Mouse (Mus musculus) olfactory bulb, adult 2 months (tissue): ENCODE data around the gene Mta1. TPM values are rescaled to one million over a fixed set of nuclear protein-coding genes. Genes with fewer than 3 reads are reported as not detected.

Experiments
- H3K27ac ChIP-seq: fragments of 200-500 bp; 2 replicates; pipeline ENCODE4 v1.5.1; 2012; ENCODE audit warnings: low read depth, low read length; ENCODE audit not compliant: insufficient read depth
- H3K4me1 ChIP-seq: fragments of 200-500 bp; 2 replicates; pipeline ENCODE4 v1.6.1; 2012; ENCODE audit warnings: low read length; ENCODE audit not compliant: control insufficient read depth, insufficient read depth
- H3K4me3 ChIP-seq: fragments of 200-500 bp; 2 replicates; pipeline ENCODE4 v1.5.1; 2012; ENCODE audit warnings: mild to moderate bottlenecking, low read depth, low read length, moderate library complexity; ENCODE audit not compliant: insufficient read depth
- CTCF ChIP-seq: fragments of 200-500 bp; IDR thresholded peaks from 2 replicates; pipeline ENCODE4 v1.5.1; 2012; ENCODE audit warnings: low read depth, mild to moderate bottlenecking, low read length, moderate library complexity; ENCODE audit not compliant: insufficient read depth
- POLR2A ChIP-seq: fragments of 200-500 bp; IDR thresholded peaks from 2 replicates; pipeline ENCODE4 v1.6.1; 2012; ENCODE audit warnings: mild to moderate bottlenecking, low read depth, low read length, moderate library complexity; ENCODE audit not compliant: insufficient read depth
- WGBS: fragments of 180-500 bp; shearing (Covaris S2); methylation state at CpG from one replicate; pipeline ENCODE4 v1.1.7; 2018; 5-methylcytosine and 5-hydroxymethylcytosine counted together
- polyA plus RNA-seq: library from polyadenylated mRNA; stranded (reverse); fragments of >200 nt; gene quantifications from 2 replicates; pipeline ENCODE4 v1.2.4, GENCODE M21; 2012; ENCODE audit warnings: low replicate concordance; ENCODE audit not compliant: missing spikeins, insufficient read depth, insufficient read length

Gene Mta1
- polyA plus RNA-seq, 1 experiment: not detected

DNA sequence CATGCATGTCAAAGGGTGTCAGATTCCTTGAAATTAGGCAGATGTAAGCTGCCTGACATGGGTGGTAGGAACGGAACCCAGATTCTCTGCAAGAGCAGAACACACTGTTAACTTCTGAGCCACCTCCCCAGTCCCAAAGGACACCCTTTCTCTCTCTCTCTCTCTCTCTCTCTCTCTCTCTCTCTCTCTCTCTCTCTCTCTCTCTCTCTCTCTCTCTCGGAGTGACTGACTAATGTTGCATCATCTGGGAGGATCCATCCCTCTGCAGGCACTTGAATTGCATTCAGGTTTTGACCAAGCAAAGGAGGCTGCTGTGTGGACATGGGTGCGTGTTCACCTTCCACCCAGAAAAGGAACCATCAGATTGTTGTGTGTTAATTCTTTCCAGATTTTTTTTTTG, 10.8 kb upstream of the Mta1 start:
- WGBS: 87% methylated on average over 3 of the region's 3 CpGs
- TF ChIP-seq CTCF: no peak
- TF ChIP-seq POLR2A: no peak

DNA sequence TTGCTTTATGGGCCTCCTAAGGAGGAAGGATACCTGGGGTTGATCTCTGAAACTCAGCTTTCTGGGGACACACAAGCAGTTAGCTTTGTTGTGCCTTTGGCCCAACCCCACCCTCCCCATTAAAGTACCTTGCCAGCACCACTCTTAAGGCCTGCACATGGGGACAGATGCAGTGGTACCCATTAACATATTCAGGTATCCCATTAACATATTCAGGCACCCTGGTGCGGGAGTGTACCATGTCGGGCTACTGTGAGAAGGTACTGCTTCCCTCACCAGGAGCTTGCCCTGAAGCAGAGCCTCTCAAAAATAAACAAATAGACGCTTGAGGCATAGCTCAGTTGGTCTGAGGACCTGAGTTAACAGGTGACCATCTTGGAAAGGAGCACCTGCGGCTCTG, 10.1 kb upstream of the Mta1 start:
- Histone ChIP-seq H3K4me3 (no peak overlapping the region), H3K27ac (no peak overlapping the region), H3K4me1 (no peaks in the 10 kb centered on the region)
- WGBS: 68% methylated on average over 4 of the region's 4 CpGs
- TF ChIP-seq CTCF: no peak
- no peak for TF ChIP-seq POLR2A

More for the DNA sequence above, 10.8 kb upstream of the Mta1 start:
- Histone ChIP-seq H3K27ac (no peak overlapping the region), H3K4me1 (no peaks in the 10 kb centered on the region), H3K4me3 (no peak overlapping the region)

DNA sequence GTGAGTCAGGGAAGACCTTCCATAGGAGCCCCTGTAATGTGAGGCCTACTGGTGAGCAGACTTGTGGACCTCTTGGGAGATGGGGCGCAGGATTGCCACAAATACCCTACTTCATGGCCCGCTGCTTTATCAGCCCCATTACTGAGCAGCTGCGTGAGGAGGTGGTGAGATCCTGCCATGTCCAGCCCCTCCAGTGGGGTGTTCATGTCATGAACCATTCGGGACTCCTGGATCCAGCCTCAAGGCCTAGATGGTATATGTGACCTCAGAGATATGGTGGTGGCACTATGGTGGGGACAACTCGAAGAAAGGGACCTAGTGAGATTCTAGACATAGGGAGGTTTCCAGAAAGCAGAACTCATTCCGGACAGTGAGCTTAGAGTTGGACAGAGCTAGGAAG, 9.0 kb upstream of the Mta1 start:
- 94% methylated on average over 6 of the region's 6 CpGs for WGBS
- Histone ChIP-seq H3K27ac (no peak overlapping the region), H3K4me1 (no peaks in the 10 kb centered on the region), H3K4me3 (no peak overlapping the region)
- TF ChIP-seq POLR2A (no peak), CTCF (no peak)

DNA sequence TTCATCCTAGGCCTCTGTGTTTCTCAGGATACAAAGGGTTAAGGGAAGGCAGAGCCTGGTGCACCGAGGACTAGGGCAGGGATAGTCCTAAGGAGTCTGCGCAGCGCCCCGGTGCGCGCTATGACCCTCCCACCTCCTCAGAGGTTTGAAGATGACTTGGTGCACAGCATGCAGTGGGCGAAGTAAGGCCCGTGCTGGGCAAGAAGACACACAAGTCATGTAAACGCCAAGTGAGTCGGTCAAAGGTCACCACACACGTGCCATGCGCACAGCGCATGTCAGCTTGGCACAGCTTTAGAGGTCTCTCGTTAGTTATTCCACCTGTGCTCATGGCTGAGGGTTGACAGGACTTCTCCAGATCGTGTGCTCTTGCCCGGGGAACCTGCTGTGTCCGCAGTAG, 8.0 kb upstream of the Mta1 start:
- 88% methylated on average over 17 of the region's 17 CpGs for whole genome bisulfite sequencing

DNA sequence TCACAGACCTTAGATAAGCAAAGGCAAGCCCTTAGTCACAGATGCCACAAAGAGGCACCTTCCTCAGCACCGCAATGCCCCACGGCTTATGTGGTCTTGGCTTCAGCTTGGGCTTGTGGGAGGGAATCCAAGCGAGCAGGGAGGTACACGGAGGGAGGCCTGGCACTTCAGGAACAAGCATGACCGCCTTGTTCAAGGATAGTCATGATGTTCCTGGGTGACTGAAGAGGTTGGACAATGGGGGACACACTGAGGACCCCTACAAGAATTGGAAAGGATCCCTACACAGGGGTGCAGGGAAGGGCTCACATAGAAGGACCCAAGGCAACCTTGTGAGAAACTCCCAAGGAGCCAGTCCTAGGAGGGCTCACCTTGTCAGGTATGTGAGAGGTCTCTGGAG, 1.0 kb upstream of the Mta1 start:
- WGBS: 70% methylated on average over 5 of the region's 5 CpGs
- TF ChIP-seq POLR2A (no peak), CTCF (no peak)
- Histone ChIP-seq H3K4me1 (peaks cover 40% of the 10 kb centered on the region), H3K27ac (no peak overlapping the region), H3K4me3 (no peak overlapping the region)

More for the DNA sequence above, 8.0 kb upstream of the Mta1 start:
- H3K4me1 ChIP-seq: no peaks in the 10 kb centered on the region
- H3K4me3 ChIP-seq: no peak overlapping the region
- TF ChIP-seq CTCF: no peak
- no peak for TF ChIP-seq POLR2A
- no peak overlapping the region for H3K27ac ChIP-seq

DNA sequence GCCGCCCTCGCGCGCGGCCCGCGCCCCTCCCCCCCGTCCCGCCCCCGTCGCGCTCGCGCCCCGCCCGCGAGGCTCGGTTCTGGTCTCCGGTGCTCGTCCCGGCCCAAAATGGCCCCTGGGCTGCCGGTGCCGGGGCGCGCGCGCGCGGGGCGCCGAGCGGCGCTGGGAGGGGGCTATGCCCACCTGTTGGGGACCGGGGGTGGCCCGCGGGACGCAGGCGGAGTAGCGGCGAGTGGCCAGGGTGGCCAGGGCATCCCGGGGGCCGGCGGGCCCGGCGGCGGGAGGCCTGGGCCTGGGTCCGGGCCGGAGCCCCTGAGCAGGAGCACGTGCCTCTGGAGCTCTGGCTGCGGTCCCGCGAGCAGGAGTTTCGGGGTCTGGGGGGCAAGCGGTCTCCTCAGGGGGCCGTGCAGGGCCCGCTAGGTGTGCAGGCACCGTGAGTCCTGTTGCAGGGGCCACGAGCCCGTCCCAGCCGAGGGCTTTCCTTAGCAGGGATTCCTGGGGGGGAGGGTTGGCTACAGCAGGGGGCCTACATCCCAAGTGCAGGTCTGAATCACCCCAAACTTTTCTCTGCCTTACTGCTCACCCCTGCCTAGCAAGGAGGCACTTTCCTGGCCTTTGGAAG, 563 bp downstream of the Mta1 start:
- Histone ChIP-seq H3K4me3 (peak overlapping the region; percentile 84), H3K27ac (no peak overlapping the region), H3K4me1 (peaks cover 52% of the 10 kb centered on the region)
- WGBS: under 1% methylated on average over 30 of the region's 60 CpGs
- TF ChIP-seq POLR2A: no peak
- TF ChIP-seq CTCF: no peak

DNA sequence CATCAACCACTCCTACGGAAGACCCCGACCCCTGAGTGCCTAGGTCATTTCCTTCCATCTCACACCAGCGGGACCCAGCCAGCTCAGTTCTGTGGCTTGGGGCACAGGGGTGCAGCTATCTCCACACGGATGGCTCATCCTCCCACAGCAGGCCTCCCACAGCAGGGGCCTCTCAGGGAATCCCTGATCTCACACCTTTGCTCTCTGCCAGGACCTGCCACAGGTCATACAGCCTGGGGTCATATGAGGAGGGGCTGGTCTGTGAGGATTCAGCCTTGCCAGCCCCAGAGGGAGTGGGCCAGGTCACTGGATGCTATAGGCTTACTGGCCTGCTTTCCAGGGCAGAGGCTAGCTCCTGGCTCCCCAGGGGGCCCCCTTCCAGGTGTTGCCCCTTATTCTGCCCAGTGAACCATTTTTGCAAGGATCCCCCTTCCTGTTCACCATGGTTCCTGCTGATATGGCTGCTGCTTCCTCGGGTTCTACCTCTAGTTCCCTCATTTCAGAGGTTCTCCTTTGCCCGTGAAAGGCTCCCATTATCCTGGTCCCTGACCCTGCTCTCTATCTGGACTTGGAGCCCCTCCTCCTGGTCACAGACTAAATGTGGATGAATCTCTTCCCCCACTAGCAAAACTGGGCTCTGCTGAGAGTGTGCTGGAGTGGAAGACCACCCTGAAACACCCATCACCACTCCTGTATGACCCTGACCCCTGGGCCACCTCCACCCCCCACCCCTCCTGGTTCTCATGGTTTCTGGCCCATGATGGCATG, 1.6 kb downstream of the Mta1 start:
- Histone ChIP-seq H3K4me3 (peak overlapping the region; percentile 84), H3K4me1 (peaks cover 59% of the 10 kb centered on the region), H3K27ac (no peak overlapping the region)
- WGBS: 34% methylated on average over 6 of the region's 6 CpGs
- TF ChIP-seq CTCF (no peak), POLR2A (no peak)

DNA sequence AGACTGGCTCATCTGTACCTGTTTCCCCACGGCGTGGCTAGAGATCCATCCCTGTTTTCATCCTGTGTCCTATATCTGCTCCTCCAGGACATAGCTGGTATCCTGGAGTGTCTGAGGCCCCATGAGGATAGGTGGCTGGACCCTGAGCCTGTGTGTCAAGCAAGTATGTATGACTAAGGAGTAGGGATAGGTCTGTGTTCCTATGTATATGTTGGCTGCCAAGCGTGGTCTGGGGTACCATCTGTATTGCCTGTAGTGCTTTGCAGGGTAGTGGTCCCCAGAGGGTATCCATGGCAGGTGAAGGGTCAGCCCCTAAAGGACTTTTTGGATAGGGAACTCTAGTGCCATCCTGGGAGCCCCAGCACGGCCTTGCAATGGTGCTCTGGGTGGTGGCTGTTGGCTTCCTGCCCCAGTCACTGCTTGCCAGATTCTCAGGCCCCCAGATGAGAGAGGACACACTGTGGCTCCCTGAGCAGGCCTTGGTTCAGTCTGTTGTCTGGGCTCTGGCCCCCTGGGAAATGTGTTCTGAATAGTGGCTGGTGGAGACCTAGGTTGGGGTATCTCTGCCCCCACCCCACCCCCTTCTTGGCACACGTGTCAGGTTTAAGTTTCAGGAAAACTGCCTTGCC, 2.5 kb downstream of the Mta1 start:
- Histone ChIP-seq H3K4me3 (no peak overlapping the region), H3K4me1 (peaks cover 59% of the 10 kb centered on the region), H3K27ac (no peak overlapping the region)
- TF ChIP-seq CTCF (no peak), POLR2A (no peak)
- WGBS: 60% methylated on average over 5 of the region's 5 CpGs

DNA sequence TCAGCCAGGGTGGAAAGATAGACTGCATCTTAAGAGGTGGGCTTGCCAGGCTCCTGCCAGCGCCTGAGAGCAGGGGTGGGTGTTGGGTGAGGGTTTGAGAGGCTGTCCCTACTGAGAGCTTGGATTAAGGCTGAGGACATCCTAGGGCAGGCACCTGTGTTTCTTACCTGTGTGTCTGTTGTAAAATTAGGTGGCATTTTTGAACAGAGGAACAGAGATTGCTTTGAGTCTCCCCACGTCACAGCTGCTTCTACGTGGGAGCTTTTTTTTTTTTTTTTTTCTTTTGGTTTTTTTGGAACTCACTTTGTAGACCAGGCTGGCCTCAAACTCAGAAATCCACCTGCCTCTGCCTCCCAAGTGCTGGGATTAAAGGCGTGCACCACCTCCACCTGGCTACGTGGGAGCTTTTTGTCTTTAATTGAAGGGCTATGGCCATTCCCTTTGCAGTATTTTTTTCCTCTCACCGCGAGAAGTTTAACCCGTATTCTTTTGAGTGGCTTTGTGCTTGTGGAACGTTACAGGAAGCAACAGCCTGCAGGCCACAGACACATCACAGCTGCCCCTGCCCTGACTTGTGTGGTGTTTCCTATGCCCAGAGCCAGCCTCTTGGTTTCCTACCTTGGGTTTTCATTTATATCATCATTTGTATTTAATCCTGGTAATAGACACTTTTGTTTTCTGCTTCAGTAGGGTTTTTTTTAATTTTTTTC, 3.3 kb downstream of the Mta1 start:
- no peak for TF ChIP-seq POLR2A
- TF ChIP-seq CTCF: no peak
- Histone ChIP-seq H3K4me3 (no peak overlapping the region), H3K4me1 (peaks cover 59% of the 10 kb centered on the region), H3K27ac (no peak overlapping the region)
- WGBS: 63% methylated on average over 9 of the region's 9 CpGs
